In genomic region chr3:108187111-108187795, GRCm38 (mm10) we compare ENCODE assay signal across 8 mouse cellular contexts. TPM values are rescaled to one million over a fixed set of nuclear protein-coding genes. Genes with fewer than 3 reads are reported as not detected.
DNase-seq lines count a peak whose midpoint lies in the region; ATAC-seq and TF ChIP-seq lines count a peak whose summit lies in the region.

No protein-coding gene starts in this region.

- H3K9ac ChIP-seq in embryonic facial prominence, embryonic 14.5 days (ENCODE audit: low read depth, low read length): peak overlapping the region; percentile 78; the same call in 1 of the 2 replicates
- H3K9ac ChIP-seq in hindbrain, embryonic 15.5 days: peak overlapping the region; percentile 57; the same call in 1 of the 2 replicates
- peak overlapping the region; percentile 90 for H3K9ac ChIP-seq in midbrain, embryonic 16.5 days (ENCODE audit: low read depth, low read length)

- H3K27ac ChIP-seq in layer of hippocampus, adult 2 months: peak overlapping the region; percentile 94
- no peak overlapping the region for H3K27ac ChIP-seq in embryonic facial prominence, embryonic 14.5 days (replicated peaks; ENCODE audit: low read depth, low read length)
- no peak overlapping the region for H3K27ac ChIP-seq in hindbrain, embryonic 15.5 days (replicated peaks)
- no peak overlapping the region for H3K27ac ChIP-seq in midbrain, embryonic 16.5 days (ENCODE audit: low read length)

- peaks cover 8% of the 10 kb centered on the region; the same call in 1 of the 2 replicates for H3K4me1 ChIP-seq in embryonic facial prominence, embryonic 14.5 days (ENCODE audit: control insufficient read depth, insufficient read depth, low read length)
- peaks cover 53% of the 10 kb centered on the region for H3K4me1 ChIP-seq in hindbrain, embryonic 15.5 days (replicated peaks)
- peaks cover 24% of the 10 kb centered on the region for H3K4me1 ChIP-seq in midbrain, embryonic 16.5 days (ENCODE audit: control insufficient read depth, insufficient read depth, low read length)

- no peaks in the 10 kb centered on the region for H3K36me3 ChIP-seq in embryonic facial prominence, embryonic 14.5 days (ENCODE audit: control insufficient read depth, insufficient read depth, low read length)
- H3K36me3 ChIP-seq in hindbrain, embryonic 15.5 days: 0 out of 2 replicates have a peak, but pooled peaks cover 3% of the 10 kb centered on the region
- peaks cover 4% of the 10 kb centered on the region for H3K36me3 ChIP-seq in midbrain, embryonic 16.5 days (ENCODE audit: control insufficient read depth, insufficient read depth, low read length)

- H3K4me2 ChIP-seq in embryonic facial prominence, embryonic 14.5 days (ENCODE audit: low read depth, low read length): peak overlapping the region; percentile 90
- H3K4me2 ChIP-seq in hindbrain, embryonic 15.5 days: peak overlapping the region; percentile 92
- peak overlapping the region; percentile 88 for H3K4me2 ChIP-seq in midbrain, embryonic 16.5 days (ENCODE audit: low read length)

- no peak for DNase-seq in layer of hippocampus, adult 2 months (ENCODE audit: low spot score in 2 of 2)
- DNase-seq in layer of hippocampus, adult 9-10 months (ENCODE audit: low spot score): no peak
- DNase-seq in embryonic facial prominence, embryonic 14.5 days (ENCODE audit: low spot score): no peak
- DNase-seq in left cerebral cortex, postnatal 4 days: no peak
- DNase-seq in kidney, postnatal 14 days: no peak
- DNase-seq in retina, embryonic 14.5 days (ENCODE audit: low spot score): no peak

- no peak for TF ChIP-seq CTCF in layer of hippocampus, adult 2 months (conservative IDR thresholded peaks at IDR 0.05)

- H3K9me3 ChIP-seq in embryonic facial prominence, embryonic 14.5 days (ENCODE audit: control insufficient read depth, low read length): no peaks in the 10 kb centered on the region
- no peaks in the 10 kb centered on the region for H3K9me3 ChIP-seq in hindbrain, embryonic 15.5 days
- H3K9me3 ChIP-seq in midbrain, embryonic 16.5 days (replicated peaks; ENCODE audit: control insufficient read depth, low read length, poor library complexity, severe bottlenecking): no peaks in the 10 kb centered on the region

- peak overlapping the region; percentile 61 for H3K4me3 ChIP-seq in layer of hippocampus, adult 2 months
- peak overlapping the region; percentile 72 for H3K4me3 ChIP-seq in embryonic facial prominence, embryonic 14.5 days (ENCODE audit: low read depth, low read length)
- peak overlapping the region; percentile 58 for H3K4me3 ChIP-seq in hindbrain, embryonic 15.5 days
- H3K4me3 ChIP-seq in midbrain, embryonic 16.5 days (ENCODE audit: low read depth, low read length): peak overlapping the region; percentile 89

- intact Hi-C loops in left cerebral cortex, postnatal 4 days (cut with DNase I): no loop called here

- ATAC-seq in embryonic facial prominence, embryonic 14.5 days (ENCODE audit: low read depth): no peak
- ATAC-seq in hindbrain, embryonic 15.5 days (ENCODE audit: low FRiP score, low read depth): peak; percentile 33; the same call in 1 of the 2 replicates
- ATAC-seq in midbrain, embryonic 16.5 days: peak; percentile 7; the same call in 1 of the 2 replicates

- no peaks in the 10 kb centered on the region; the same call in 1 of the 2 replicates for H3K27me3 ChIP-seq in embryonic facial prominence, embryonic 14.5 days (replicated peaks; ENCODE audit: control insufficient read depth, insufficient read depth, low read length)
- no peaks in the 10 kb centered on the region for H3K27me3 ChIP-seq in hindbrain, embryonic 15.5 days
- H3K27me3 ChIP-seq in midbrain, embryonic 16.5 days (ENCODE audit: control insufficient read depth, insufficient read depth, low read depth, low read length): no peaks in the 10 kb centered on the region; the same call in 1 of the 2 replicates

- WGBS in embryonic facial prominence, embryonic 14.5 days: 58% methylated on average over 20 of the region's 20 CpGs
- 57% methylated on average over 20 of the region's 20 CpGs for WGBS in hindbrain, embryonic 15.5 days
- WGBS in midbrain, embryonic 16.5 days: 64% methylated on average over 20 of the region's 20 CpGs

RNA-seq across cellular contexts. Expression of gene Amigo1, which starts 1.1 kb away (rescaled TPM):
- total RNA-seq in layer of hippocampus, adult 2 months (2021): 10 to 100 TPM; 69.7 to 79.0 TPM
- polyA plus RNA-seq in embryonic facial prominence, embryonic 14.5 days (2014; fragmentation: Nextera tagmentation; extraction: Ambion mirVana): 5.1 and 5.3 TPM in 2 replicates
- 13.3 and 16.6 TPM in 2 replicates for polyA plus RNA-seq in hindbrain, embryonic 15.5 days (2015; fragmentation: Nextera tagmentation; extraction: Ambion mirVana)
- 11.8 and 12.6 TPM in 2 replicates for polyA plus RNA-seq in midbrain, embryonic 16.5 days (2015; fragmentation: Nextera tagmentation; extraction: Ambion mirVana)
- total RNA-seq in left cerebral cortex, postnatal 4 days (2021): 10 to 100 TPM; 23.6 to 25.8 TPM

RNA-seq across cellular contexts. Expression of gene Cyb561d1, which starts 13.8 kb away (rescaled TPM):
- 10 to 100 TPM; 16.3 to 16.8 TPM for total RNA-seq in layer of hippocampus, adult 2 months (2021)
- 1.9 and 2.7 TPM in 2 replicates for polyA plus RNA-seq in embryonic facial prominence, embryonic 14.5 days (2014; fragmentation: Nextera tagmentation; extraction: Ambion mirVana)
- 3.4 and 3.5 TPM in 2 replicates for polyA plus RNA-seq in hindbrain, embryonic 15.5 days (2015; fragmentation: Nextera tagmentation; extraction: Ambion mirVana)
- polyA plus RNA-seq in midbrain, embryonic 16.5 days (2015; fragmentation: Nextera tagmentation; extraction: Ambion mirVana): 4.6 and 4.8 TPM in 2 replicates
- 10 to 100 TPM; 10.9 to 11.4 TPM for total RNA-seq in left cerebral cortex, postnatal 4 days (2021)

RNA-seq across cellular contexts. Expression of gene Atxn7l2, which starts 23.5 kb away (rescaled TPM):
- total RNA-seq in layer of hippocampus, adult 2 months (2021): 10 to 100 TPM; 31.9 to 34.6 TPM
- 15.6 and 20.2 TPM in 2 replicates for polyA plus RNA-seq in embryonic facial prominence, embryonic 14.5 days (2014; fragmentation: Nextera tagmentation; extraction: Ambion mirVana)
- polyA plus RNA-seq in hindbrain, embryonic 15.5 days (2015; fragmentation: Nextera tagmentation; extraction: Ambion mirVana): 20.3 and 24.3 TPM in 2 replicates
- polyA plus RNA-seq in midbrain, embryonic 16.5 days (2015; fragmentation: Nextera tagmentation; extraction: Ambion mirVana): 23.0 and 23.8 TPM in 2 replicates
- 10 to 100 TPM; 33.1 to 34.8 TPM for total RNA-seq in left cerebral cortex, postnatal 4 days (2021)

RNA-seq across cellular contexts. Expression of gene Gpr61, which starts 32.6 kb away (rescaled TPM):
- total RNA-seq in layer of hippocampus, adult 2 months (2021): 10 to 100 TPM; 17.3 to 18.0 TPM
- polyA plus RNA-seq in embryonic facial prominence, embryonic 14.5 days (2014; fragmentation: Nextera tagmentation; extraction: Ambion mirVana): 0.42 and 0.45 TPM in 2 replicates
- 6.1 and 6.4 TPM in 2 replicates for polyA plus RNA-seq in hindbrain, embryonic 15.5 days (2015; fragmentation: Nextera tagmentation; extraction: Ambion mirVana)
- polyA plus RNA-seq in midbrain, embryonic 16.5 days (2015; fragmentation: Nextera tagmentation; extraction: Ambion mirVana): 6.1 and 8.3 TPM in 2 replicates
- 10 to 100 TPM; 12.1 to 14.0 TPM for total RNA-seq in left cerebral cortex, postnatal 4 days (2021)

RNA-seq across cellular contexts. Expression of gene Sypl2, which starts 39.2 kb away (rescaled TPM):
- total RNA-seq in layer of hippocampus, adult 2 months (2021): 1 to 10 TPM; 2.0 to 3.0 TPM
- 6.8 and 11.4 TPM in 2 replicates for polyA plus RNA-seq in embryonic facial prominence, embryonic 14.5 days (2014; fragmentation: Nextera tagmentation; extraction: Ambion mirVana)
- 0.47 and 1.2 TPM in 2 replicates for polyA plus RNA-seq in hindbrain, embryonic 15.5 days (2015; fragmentation: Nextera tagmentation; extraction: Ambion mirVana)
- polyA plus RNA-seq in midbrain, embryonic 16.5 days (2015; fragmentation: Nextera tagmentation; extraction: Ambion mirVana): 0.30 and 0.67 TPM in 2 replicates
- total RNA-seq in left cerebral cortex, postnatal 4 days (2021): 1 to 10 TPM in 1 of 2 experiments, under 1 TPM in 1; 0.98 to 1.4 TPM
